Mouse (Mus musculus): Measurements from ENCODE around the gene Stxbp5l. TPM values are rescaled to one million over a fixed set of nuclear protein-coding genes. Genes with fewer than 3 reads are reported as not detected.
"Not testable (repeated sequence)": the region's sequence is repeated elsewhere in the genome, so short reads cannot be mapped to it uniquely, and the experiment has no call there.

Stxbp5l gene
- polyA plus RNA-seq, 1 experiment from 2014 or later, result 0.17 TPM

DNA sequence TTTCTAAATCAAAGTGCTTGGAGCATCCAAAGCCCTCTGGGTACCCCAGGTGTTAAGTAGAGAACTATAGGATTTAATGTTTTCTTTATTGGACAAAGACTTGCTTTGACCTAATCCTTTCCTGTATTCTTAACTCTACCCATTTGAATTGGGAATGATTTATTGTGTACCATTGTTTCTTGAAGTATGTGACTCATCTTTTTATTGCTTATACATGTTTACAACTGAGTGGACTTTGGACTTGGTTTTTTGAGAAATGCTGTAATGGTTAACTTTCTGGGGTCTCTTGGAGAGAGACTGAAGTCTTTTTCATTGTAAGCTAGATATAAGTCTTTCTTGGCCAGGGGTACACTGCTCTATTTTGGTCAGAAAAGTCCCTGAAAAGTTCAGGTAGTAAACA lies 190.6 kb downstream of the Stxbp5l start:
- no peak overlapping the region for H3K9ac ChIP-seq (ENCODE audit: low read length)
- no peak overlapping the region for H3K27ac ChIP-seq (ENCODE audit: low read length)
- H3K4me1 ChIP-seq (ENCODE audit: control insufficient read depth, insufficient read depth, low read length), result no peaks in the 10 kb centered on the region
- H3K9me3 ChIP-seq (replicated peaks; ENCODE audit: control insufficient read depth, low read length), result no peaks in the 10 kb centered on the region
- H3K36me3 ChIP-seq (ENCODE audit: control insufficient read depth, insufficient read depth), result no peaks in the 10 kb centered on the region
- no peaks in the 10 kb centered on the region for H3K27me3 ChIP-seq (ENCODE audit: control insufficient read depth, insufficient read depth, low read length)
- no peak overlapping the region for H3K4me3 ChIP-seq (ENCODE audit: low read length)
- no peak overlapping the region for H3K4me2 ChIP-seq (ENCODE audit: low read depth, low read length)
- no peak for ATAC-seq (replicated peaks; ENCODE audit: extremely low read depth, insufficient read depth, low FRiP score)

- not testable (repeated sequence) for ATAC-seq (replicated peaks; ENCODE audit: extremely low read depth, insufficient read depth, low FRiP score); H3K4me2 ChIP-seq (ENCODE audit: low read depth, low read length); H3K36me3 ChIP-seq (ENCODE audit: control insufficient read depth, insufficient read depth); H3K4me3 ChIP-seq (ENCODE audit: low read length); H3K9me3 ChIP-seq (replicated peaks; ENCODE audit: control insufficient read depth, low read length); H3K27ac ChIP-seq (ENCODE audit: low read length); H3K9ac ChIP-seq (ENCODE audit: low read length); H3K4me1 ChIP-seq (ENCODE audit: control insufficient read depth, insufficient read depth, low read length); H3K27me3 ChIP-seq (ENCODE audit: control insufficient read depth, insufficient read depth, low read length)
- WGBS, result 87% methylated on average over 1 of the region's 1 CpGs
These were observed 259.6 kb downstream of the Stxbp5l start for GRCm38 (mm10) chr16:37125190-37125589.

DNA sequence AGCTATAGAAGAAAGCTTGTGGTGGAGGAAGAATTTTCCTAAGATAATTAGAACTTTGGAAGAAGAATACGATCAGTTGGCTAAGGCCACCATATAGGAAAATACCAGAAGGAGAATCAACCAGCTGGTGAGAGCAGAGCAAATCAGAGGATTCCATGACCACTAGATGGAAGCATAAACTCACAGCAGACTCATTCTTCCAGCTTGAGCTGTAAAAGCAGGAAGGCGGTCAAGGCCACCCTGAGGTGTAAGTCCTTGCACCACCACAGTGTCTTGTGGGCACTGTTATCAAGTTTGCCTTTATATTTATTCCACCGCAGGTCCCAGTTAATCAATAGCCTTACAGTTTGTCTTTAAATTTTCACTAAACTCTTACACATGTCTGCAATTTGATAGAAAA lies 275.5 kb downstream of the Stxbp5l start:
- Histone ChIP-seq H3K4me3 (ENCODE audit: low read length) (no peak overlapping the region), H3K27me3 (ENCODE audit: control insufficient read depth, insufficient read depth, low read length) (no peaks in the 10 kb centered on the region), H3K9ac (ENCODE audit: low read length) (no peak overlapping the region), H3K9me3 (replicated peaks; ENCODE audit: control insufficient read depth, low read length) (no peaks in the 10 kb centered on the region), H3K4me2 (ENCODE audit: low read depth, low read length) (no peak overlapping the region), H3K36me3 (ENCODE audit: control insufficient read depth, insufficient read depth) (no peaks in the 10 kb centered on the region), H3K4me1 (ENCODE audit: control insufficient read depth, insufficient read depth, low read length) (no peaks in the 10 kb centered on the region), H3K27ac (ENCODE audit: low read length) (no peak overlapping the region)
- WGBS, result 31% methylated on average over 3 of the region's 3 CpGs
- ATAC-seq (replicated peaks; ENCODE audit: extremely low read depth, insufficient read depth, low FRiP score), result peak; percentile 67; the same call in 1 of the 2 replicates

DNA sequence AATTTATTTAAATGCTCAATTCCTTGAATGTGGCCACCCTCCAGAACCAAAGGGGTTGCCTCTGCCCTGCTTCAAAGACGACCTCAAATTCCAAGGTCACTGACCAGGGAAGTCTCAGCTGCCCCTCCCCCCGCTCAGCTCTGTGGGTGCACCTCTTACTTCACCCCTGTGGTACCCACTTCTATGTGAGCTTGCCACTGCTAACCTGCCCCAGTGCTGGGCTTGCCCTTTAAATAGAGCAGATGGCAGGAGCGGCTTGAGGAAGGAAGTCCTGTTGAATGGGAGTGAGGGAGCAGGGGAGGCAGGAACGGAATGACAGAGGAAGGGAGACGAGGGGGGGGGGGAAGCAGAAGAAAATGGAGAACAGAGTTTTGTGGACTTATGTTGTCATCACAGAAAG lies 276.0 kb downstream of the Stxbp5l start:
- Histone ChIP-seq H3K27ac (ENCODE audit: low read length) (no peak overlapping the region), H3K9me3 (replicated peaks; ENCODE audit: control insufficient read depth, low read length) (no peaks in the 10 kb centered on the region), H3K4me3 (ENCODE audit: low read length) (no peak overlapping the region), H3K36me3 (ENCODE audit: control insufficient read depth, insufficient read depth) (no peaks in the 10 kb centered on the region), H3K27me3 (ENCODE audit: control insufficient read depth, insufficient read depth, low read length) (no peaks in the 10 kb centered on the region), H3K4me2 (ENCODE audit: low read depth, low read length) (no peak overlapping the region), H3K4me1 (ENCODE audit: control insufficient read depth, insufficient read depth, low read length) (no peaks in the 10 kb centered on the region), H3K9ac (ENCODE audit: low read length) (no peak overlapping the region)
- no peak for ATAC-seq (replicated peaks; ENCODE audit: extremely low read depth, insufficient read depth, low FRiP score)
- WGBS, result 28% methylated on average over 5 of the region's 5 CpGs

DNA sequence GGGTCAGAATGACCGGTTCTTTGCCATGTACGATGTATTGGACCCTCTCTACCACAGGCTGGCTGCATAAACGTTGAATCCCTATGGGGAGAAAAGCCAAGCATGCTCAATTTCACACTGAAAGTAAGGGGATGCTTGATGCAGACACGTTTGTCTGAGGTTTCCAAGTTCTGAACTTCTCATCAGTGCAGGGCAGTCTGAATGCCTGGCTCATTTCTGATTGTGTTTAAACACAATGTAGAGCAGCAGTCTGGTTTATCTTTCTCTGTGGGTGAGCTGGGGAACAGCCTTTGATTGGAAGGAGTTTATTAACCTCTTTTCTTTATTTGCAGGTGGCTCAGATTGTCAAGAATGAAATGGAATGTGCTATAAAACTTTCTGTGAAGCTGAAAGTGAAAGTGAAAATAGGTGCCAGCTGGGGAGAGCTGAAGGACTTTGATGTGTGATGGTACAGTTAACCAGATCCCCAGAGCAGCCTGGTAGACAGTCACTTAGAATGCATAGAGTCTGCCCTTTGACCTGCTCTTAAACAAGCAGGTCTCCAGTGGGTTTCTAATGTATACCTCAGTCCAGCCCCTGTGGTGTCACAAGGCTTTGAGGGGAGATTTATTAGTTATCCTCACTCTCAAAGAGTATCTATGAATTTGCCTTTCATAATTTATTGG lies 290.5 kb downstream of the Stxbp5l start:
- no peak for ATAC-seq (replicated peaks; ENCODE audit: extremely low read depth, insufficient read depth, low FRiP score)
- Histone ChIP-seq H3K36me3 (ENCODE audit: control insufficient read depth, insufficient read depth) (peaks cover 6% of the 10 kb centered on the region; the same call in 1 of the 2 replicates), H3K27me3 (ENCODE audit: control insufficient read depth, insufficient read depth, low read length) (no peaks in the 10 kb centered on the region), H3K9me3 (replicated peaks; ENCODE audit: control insufficient read depth, low read length) (no peaks in the 10 kb centered on the region), H3K4me2 (ENCODE audit: low read depth, low read length) (no peak overlapping the region), H3K4me3 (ENCODE audit: low read length) (no peak overlapping the region), H3K9ac (ENCODE audit: low read length) (no peak overlapping the region), H3K27ac (ENCODE audit: low read length) (peak overlapping the region; percentile 14; the same call in 1 of the 2 replicates), H3K4me1 (ENCODE audit: control insufficient read depth, insufficient read depth, low read length) (no peaks in the 10 kb centered on the region)
- 78% methylated on average over 4 of the region's 4 CpGs for WGBS

DNA sequence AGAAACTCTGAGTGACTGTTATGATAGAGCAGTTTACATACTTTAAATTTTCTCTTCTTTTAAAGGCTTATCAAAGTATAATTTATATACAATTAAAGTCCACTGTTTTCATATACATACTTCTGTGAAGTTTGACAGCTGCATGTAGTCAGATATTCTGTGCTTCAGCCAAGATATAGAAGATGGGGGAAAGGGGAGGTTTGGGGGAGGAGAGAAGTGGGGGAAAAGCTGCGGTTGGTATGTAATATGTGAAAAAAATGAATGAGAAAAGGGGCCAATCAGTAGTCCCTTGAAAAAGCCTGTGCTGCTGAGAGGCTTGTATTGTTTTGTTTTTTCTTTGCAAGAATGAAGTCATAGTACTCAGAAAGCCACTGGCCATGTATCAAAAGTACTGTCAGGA lies 295.1 kb downstream of the Stxbp5l start:
- no peaks in the 10 kb centered on the region for H3K4me1 ChIP-seq (ENCODE audit: control insufficient read depth, insufficient read depth, low read length)
- H3K9me3 ChIP-seq (replicated peaks; ENCODE audit: control insufficient read depth, low read length), result no peaks in the 10 kb centered on the region
- H3K27me3 ChIP-seq (ENCODE audit: control insufficient read depth, insufficient read depth, low read length), result no peaks in the 10 kb centered on the region
- no peak overlapping the region for H3K27ac ChIP-seq (ENCODE audit: low read length)
- H3K4me2 ChIP-seq (ENCODE audit: low read depth, low read length), result no peak overlapping the region
- 70% methylated on average over 1 of the region's 1 CpGs for WGBS
- no peak for ATAC-seq (replicated peaks; ENCODE audit: extremely low read depth, insufficient read depth, low FRiP score)
- no peak overlapping the region for H3K9ac ChIP-seq (ENCODE audit: low read length)
- H3K36me3 ChIP-seq (ENCODE audit: control insufficient read depth, insufficient read depth), result peaks cover 18% of the 10 kb centered on the region
- H3K4me3 ChIP-seq (ENCODE audit: low read length), result no peak overlapping the region

GRCm38 (mm10) chr16:37072354-37072753 lies 312.4 kb downstream of the Stxbp5l start:
- Histone ChIP-seq H3K4me2 (ENCODE audit: low read depth, low read length) (no peak overlapping the region), H3K27ac (ENCODE audit: low read length) (no peak overlapping the region), H3K9me3 (replicated peaks; ENCODE audit: control insufficient read depth, low read length) (no peaks in the 10 kb centered on the region), H3K4me3 (ENCODE audit: low read length) (no peak overlapping the region), H3K4me1 (ENCODE audit: control insufficient read depth, insufficient read depth, low read length) (no peaks in the 10 kb centered on the region), H3K27me3 (ENCODE audit: control insufficient read depth, insufficient read depth, low read length) (no peaks in the 10 kb centered on the region), H3K36me3 (ENCODE audit: control insufficient read depth, insufficient read depth) (no peaks in the 10 kb centered on the region; the same call in 1 of the 2 replicates), H3K9ac (ENCODE audit: low read length) (no peak overlapping the region)
- WGBS, result 77% methylated on average over 5 of the region's 5 CpGs
- no peak for ATAC-seq (replicated peaks; ENCODE audit: extremely low read depth, insufficient read depth, low FRiP score)

Other genes with a start within 250 kb of the Stxbp5l start
- gene Gtf2e1, start 154.8 kb upstream of the Stxbp5l start, polyA plus RNA-seq (2015; fragmentation: Nextera tagmentation; extraction: Ambion mirVana), result 18.0 and 20.9 TPM in 2 replicates
- gene Rabl3, start 154.9 kb upstream of the Stxbp5l start, polyA plus RNA-seq (2015; fragmentation: Nextera tagmentation; extraction: Ambion mirVana), result 19.9 and 20.4 TPM in 2 replicates
- gene Hgd, start 195.2 kb upstream of the Stxbp5l start, polyA plus RNA-seq (2015; fragmentation: Nextera tagmentation; extraction: Ambion mirVana), result 0.26 and 0.32 TPM in 2 replicates

All from heart, embryonic 16.5 days (tissue).